Mouse (Mus musculus) c-Kit-positive CD71-positive TER-119-negative erythroid progenitor cells, embryonic 14.5 days (primary cell): Measurements from ENCODE around the gene Gal.

ENCODE experiments used
- DNase-seq: peaks from one replicate; pipeline ENCODE4 v3.0.0-alpha.2; 2013; ENCODE audit warnings: low read depth

Gal gene

DNA sequence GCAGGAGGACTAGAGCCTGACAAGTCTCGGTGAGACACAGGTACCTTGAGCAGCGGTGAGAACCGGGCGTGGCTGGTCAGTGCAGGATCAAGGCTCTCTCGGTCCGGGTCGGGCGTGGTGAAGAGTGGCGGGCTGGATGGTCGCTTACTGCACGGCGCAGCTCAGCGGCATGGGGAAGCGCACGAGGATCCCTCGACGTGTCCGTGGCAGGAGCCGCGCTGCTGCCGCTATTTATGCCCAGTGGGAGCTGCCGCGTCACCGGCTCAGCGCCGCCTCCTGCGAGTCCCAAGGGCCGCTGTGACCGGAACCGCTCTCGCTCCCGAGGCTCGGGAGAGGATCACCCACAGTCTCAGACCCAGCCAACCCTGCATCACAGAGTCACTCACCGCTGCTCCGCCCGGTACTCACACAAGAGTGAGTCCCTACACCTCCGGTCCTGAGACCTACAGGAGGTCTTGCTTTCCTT lies at the start of gene Gal:
TSS of gene Gal (minus strand) at position 277 of the 466 bp plus-strand sequence.
- DNase-seq: no peak

DNA sequence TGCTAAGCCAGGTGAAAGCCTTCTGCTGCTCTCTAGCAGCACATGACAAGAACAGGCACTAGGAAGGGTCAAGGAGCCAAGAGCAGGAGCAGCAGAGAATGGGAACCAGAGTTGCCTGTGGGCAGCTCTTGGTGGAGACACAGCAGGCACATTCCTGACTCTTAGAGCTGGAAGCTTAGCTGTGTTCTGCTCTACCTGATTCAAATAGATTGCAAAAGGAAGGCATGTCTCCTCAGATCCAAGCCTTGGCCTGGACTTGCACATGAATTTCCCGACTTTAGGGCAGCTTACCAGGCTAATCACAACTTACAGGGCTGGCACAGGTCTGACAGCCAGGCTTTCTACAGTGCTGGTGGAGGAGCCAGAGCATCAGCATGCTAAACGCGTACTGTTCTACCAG lies 45.6 kb upstream of the Gal start:
- no peak for DNase-seq

DNA sequence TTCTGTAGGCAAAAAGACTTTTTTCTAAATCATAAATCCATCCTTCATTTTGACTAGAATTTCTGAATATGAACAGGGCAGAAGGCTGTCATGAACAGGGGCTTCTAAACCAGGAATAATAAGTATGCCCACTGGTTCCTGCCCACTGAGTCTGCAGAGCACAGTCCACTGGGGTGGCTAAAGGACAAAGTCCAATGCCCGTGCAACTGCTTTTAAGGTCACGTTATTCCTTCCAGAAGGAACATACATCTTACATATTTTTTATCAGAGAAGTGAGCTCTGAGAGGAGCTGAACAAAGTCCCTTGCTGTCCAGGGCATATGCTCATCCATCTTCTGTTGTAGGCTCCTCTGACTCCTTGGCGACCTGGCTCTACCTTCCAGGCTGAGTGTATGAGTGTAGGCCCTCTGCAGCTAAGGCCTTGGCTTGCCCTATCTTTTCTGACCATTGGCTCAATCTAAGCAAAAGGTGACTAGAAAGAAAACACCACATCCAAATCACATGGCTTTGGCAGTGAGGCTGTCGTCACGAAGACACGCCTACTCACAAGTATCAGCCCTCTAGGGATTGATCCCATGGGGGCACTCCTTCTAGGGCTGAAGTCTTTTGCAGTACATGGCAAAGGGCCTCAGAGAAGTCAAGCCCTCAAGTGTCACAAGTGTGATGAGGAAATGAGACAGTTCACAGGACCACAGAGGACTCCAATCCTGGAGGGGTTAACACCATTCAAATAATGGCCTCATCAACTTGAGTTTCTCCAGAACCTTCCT lies 44.2 kb upstream of the Gal start:
- no peak for DNase-seq

DNA sequence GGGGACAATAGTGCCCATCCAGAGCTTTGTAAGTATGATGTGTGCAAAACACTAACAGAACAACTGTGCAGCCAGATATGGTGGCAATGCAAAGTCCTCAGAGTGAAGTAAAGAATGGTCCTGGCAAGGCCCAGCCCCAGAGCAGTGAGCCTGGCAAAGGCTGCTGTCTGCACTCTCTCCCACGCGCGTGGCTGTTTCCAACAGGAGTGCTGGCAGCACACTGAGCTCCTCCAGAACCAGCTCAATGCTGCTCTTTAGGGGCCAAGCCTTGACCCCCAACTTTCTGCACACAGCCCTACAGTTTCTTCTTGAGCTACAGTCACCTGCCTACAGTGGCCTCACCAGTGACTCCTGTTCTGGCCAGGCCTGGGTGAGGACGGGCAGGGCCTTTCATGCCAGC lies 43.4 kb upstream of the Gal start:
- no peak for DNase-seq

DNA sequence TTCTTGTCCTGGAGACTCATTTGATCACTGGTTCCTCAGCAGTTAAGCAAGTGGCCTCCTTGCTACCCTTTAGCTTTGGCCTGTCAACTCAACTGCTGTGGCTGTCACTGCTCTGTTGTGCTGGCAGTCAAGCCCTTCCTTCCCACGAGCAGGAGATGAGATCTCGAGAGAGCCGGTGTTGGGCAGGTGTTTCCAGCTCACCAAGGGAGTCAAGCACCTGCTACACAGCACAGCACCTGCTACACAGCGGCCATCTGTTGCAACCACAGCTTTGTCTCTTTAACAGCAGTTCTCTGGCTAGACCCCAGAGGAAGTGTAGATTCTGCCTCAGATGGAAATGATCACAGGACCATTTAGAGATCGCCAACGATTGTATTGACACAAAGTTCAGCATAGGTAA lies 37.3 kb upstream of the Gal start:
- no peak for DNase-seq

DNA sequence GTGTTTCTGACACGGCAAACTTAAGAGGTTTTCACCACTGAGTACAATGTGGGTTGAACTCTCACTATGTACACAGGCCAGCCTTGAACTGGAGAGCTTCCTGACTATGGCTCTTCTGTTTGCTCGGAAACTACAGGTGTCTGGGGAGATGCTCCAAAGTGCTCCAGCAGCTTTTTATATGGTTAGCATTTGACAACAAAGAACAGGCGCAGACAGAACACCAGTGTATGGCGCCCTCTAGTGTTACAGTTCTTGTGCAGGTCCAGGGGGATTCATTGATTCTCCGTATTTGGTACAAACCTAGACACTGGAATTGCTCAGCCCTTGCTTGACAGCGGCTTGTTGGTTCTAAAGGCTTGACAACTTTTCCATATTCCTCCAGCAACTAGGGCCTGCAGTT lies 36.8 kb upstream of the Gal start:
- DNase-seq: peak; percentile 50

DNA sequence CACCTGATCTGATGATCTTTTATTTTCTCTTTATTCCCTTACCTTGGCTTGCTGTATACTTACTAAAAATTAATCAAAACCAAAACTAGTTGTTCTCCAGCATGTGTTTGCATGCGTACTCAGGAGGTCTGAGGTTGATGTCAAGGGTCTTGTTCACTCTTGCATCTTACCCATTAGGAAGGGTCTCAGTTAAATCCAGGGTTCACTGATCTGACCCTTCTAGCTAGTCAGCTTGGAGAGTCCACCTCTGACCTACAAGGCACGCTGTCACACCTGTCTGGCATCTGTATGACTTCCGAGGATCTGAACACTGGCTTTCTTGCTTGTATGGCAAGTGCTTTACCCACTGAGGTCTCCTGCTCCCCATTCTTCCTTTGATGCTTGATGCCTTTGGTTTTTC lies 36.4 kb upstream of the Gal start:
- DNase-seq: no peak

DNA sequence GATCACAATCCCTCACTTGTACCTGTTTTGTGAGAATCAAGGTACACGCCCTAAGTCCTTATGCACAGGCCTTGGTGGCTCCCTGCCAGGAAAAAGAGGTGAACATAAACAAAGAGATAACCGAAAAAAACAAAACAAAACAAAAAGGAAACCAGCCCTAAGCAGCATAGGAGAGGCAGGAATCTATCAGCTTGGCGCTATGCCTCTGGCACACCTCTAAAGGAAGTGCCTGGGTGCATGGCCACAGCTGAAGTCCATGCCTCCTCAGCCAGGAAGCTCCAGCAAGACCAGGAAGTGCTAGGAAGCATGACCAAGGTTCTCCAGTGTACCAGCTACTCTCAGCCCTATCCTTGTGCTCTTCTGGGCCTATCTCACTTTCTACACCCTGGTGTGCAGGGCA lies 34.9 kb upstream of the Gal start:
- no peak for DNase-seq

DNA sequence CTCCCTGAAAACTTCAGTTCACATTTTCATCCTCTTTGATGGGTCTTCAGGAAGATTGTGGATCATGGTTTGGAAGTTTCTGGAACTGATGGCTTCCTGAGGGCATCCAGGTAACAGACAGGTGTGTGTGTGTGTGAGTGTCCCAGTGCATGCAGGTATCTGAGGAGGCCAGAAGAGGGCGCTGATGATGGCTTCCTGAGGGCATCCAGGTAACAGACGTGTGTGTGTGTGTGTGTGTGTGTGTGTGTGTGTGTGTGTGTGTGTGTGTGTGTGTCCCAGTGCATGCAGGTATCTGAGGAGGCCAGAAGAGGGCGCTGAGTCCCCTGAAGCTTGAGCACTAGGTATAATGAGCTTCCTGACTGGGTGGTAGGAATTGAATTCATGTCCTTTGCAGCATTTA lies 33.0 kb upstream of the Gal start:
- DNase-seq: no peak

DNA sequence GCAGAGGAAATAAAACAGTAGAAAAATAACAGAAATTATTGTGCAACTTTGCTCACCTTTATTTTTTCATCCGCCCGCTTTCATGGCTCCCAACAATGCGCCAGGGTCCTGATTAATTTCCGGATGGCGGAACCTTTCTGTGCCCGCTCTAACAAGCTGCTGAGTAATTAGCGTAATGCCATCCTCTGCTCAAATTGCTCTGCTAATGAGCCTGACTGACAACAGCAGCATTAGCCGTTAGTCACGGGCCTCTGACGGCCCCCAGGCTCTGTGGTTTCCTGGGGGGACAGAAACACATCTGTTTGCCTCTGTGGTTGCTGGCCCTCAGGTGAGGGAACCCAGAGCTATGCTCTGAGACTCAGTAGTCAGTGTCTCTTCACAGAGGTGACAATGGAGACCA lies 26.7 kb upstream of the Gal start:
- DNase-seq: no peak

DNA sequence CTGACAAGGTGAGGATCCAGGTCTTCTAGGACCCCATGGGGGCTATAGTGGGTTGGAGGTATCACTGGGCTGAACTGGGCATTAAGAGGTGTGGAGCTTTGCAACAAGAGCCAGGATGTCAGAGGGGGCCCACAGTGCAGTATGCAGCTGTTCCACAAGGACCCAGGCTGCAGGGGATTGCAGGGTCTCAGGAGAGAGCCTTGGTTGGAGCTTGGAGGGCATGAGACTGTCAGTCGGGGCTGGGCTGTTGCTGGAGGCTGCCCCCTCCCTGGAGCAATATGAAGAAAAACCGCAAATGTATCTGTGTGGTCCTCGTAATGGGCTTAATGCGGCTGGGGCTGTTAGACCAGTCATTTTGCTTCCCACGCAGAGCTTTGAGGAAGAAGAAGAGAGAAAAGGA lies 26.3 kb upstream of the Gal start:
- DNase-seq: no peak

DNA sequence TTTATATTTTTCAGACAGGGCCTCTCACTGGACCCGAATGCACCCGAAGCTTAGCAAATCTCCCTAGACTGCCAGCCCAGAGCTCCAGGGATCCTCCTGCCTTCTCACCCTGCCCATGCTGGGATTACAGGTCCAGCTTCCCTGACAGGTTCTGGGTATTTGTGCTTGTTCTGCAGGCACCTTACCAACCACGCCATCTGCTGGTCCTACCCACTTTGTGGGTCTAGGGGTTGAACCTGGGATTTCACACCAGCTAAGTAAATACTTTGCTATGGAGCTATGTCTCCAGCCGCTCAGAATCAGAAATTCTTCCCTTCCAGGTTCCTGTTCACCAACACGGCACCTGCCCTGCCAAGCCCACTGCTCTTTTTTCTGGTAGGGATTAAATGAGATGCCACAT lies 23.6 kb upstream of the Gal start:
- DNase-seq: no peak

DNA sequence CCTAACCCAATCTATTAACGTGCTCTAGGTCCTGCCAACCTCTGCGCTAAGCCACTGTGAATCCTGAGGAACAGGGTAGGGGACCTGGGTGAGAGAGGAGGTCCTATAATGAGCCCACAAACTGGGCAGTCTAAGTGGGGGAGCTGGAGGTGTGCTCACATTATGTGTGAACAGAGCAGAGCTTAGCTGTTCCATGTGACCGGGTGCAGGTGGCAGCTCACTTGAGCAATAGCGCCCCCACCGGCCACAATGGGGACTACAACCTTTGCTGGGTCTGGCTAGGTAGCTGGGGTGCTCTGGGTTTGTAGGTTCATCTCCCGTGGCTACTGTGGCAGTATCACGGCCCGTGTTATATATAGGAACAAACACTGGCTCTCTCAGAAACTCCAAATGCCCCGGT lies 22.5 kb upstream of the Gal start:
- DNase-seq: peak; percentile 39

DNA sequence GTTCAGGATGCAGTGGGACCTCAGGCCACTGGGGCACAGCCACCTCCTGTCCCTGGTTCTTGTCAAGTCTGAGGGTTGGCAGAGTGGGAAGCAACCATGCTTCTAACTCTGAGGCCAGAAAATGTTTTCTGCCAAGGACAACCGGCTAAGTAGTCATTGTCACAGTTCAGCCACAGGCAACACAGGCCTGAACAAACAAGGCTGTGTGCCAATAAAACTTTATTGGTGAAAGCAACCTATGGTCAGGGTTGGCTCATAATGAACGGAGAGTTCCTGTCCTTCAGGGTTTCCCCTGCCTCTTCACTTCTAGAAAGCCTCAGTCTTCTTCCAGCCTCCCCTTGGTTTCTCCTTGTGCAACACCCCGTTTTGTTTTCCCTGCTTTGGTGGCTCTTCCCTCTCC lies 21.5 kb upstream of the Gal start:
- DNase-seq: no peak

DNA sequence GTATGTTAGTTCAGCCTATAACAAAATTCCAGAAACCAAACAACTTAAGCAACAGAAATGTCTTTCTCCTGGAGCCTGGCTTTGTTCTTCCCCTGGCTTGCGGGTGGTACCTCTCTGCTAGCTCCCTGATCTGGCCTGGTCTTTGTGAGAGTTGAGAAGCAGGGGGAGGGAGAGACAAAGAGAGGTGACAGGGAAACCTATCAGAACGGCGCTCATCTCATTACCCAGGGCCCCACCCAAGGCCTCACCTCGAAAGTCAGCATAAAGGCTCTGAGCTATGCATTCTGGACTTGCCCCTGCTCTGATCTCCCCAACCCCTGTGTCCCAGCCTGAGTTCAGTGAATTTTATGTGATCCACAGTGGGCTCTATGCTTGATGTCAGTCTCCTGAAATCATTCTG lies 20.3 kb upstream of the Gal start:
- no peak for DNase-seq

DNA sequence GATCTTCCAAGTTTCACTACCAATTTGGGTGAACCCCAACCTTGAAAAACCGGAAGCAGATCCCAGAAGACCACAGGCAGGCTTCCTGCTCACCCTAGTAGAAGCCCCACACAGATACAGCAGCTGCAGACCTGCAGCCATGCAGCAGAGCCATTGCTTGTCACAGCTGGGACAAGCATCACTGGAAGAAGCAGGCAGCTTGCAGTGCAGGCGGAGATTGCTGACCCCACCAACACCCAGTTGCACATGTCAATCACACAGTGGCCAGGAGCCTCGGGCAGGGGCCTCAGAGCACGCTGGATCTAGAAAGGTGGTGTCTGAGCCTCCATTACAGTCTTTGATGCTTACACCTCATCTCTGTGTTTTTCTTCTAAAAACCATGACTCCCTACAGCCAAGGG lies 19.8 kb upstream of the Gal start:
- no peak for DNase-seq

DNA sequence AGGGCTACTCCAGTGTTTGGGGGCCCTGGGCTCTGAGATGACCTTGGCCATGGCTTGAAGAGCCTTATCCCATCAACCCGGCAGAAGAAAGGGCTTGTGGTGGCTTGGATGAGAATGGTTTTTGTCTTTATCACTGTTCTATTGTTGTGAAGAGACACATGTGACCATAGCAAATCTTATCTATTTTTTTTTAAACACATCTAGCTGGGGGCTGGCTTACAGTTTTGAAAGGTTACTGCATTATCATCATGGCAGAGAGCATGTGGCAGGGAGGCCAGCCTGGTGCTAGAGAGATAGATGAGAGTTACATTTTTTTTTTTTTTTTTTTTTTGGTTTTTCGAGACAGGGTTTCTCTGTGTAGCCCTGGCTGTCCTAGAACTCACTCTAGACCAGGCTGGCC lies 17.6 kb upstream of the Gal start:
- DNase-seq: no peak

DNA sequence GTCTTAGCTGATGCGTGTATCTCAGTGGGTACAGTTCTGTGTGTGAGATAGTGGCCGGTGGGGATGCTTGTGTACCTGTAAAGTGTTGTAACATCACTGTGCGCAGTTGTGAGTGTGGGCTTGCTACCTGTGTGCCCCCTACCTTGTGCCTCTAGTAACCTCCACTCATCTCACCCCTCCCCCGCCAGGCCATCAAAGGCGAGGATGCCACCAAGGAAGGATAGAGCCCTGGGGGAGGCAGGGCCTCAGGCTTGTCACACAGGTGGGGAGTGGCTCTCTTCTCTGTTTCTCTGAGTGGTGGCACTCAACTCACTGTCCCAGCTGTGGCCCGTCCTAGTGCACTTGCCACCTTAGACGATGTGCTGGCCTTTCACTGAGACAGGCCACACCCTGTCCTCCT lies 16.7 kb upstream of the Gal start:
- no peak for DNase-seq

DNA sequence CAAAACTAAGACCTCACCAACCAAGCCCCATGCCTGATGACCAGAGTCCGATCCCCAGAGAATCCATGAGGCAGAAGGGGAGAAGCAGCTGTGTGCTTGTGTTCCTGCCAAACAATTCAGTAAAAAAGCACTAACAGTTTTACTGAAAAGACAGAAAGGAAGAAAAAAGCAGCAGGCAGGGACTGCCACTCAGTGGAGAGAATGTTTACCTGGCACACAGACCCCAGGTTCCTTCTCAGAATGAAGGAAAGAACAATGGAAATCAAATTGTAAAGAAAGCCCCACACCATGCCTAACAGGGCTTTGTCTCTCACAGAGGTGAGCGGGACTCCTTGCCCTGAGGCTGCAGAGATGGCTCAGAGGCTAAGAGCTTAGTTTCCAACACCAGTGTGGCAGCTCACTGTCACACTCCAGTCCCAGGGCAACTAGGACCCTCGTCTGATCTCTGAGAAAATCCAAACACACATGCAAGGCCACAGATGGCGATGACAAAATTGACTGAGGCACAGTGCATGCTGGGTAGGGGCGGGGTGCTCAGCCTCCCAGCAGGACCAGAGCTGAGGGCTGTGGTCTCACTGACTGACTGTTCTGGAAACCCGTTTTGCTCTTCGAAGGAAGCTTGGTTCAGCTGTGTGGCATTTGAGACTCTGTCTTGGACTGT lies 14.9 kb upstream of the Gal start:
- DNase-seq: no peak

DNA sequence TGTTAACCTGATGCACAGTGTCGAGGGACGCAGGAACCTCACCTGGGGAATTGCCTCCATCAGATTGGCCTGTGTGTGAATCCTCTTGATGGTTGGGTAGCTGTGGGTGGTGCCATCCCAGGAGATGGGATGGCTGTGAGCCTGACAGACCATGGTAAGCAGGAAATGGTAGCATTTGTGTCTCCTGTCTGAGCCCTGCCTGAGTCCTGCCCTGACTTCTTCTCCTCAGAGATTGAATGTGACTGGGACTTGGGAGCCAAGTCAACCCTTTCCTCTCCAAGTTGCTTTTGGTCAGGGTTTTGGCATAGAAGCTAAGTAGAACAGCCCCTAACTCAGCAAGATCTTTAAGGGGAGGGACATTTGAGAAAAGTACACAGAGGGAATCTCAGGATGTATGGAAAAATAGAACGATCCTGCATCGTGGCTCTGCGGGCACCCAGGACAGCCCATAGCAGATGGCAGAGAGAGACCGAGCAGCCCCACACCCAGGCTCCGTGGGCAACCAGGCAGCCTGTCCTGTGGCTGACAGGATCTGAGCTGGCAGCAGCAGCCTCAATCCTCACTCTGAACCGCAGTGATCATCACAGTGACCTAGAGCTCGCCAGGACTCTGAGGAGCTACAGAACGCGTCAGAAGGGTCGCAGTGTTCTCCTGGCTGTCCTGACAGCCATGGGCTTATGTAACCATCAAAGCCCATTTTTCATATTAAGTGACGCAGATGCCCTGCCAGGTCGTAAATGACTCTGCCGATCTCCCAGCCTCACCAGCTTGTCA lies 13.9 kb upstream of the Gal start:
- no peak for DNase-seq

DNA sequence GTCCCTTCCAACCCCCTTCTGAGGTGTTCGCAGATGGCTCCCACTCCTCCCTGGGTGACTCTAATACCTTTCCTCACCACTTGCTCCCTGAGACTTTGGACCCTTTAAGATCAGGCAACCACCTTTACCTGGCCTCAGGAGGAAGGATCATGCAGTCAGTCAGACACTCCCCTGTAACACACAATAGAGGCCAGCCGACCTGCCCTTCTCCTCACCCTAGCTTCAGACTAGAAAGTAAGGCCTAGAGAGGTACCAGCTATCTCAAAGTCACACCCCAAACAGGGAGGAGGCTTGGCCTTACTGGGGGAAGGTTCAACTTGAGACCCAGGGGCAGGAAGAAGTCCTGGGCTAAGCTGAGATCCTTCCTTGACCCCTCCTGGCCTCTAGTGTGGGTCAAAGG lies 9.9 kb upstream of the Gal start:
- no peak for DNase-seq

DNA sequence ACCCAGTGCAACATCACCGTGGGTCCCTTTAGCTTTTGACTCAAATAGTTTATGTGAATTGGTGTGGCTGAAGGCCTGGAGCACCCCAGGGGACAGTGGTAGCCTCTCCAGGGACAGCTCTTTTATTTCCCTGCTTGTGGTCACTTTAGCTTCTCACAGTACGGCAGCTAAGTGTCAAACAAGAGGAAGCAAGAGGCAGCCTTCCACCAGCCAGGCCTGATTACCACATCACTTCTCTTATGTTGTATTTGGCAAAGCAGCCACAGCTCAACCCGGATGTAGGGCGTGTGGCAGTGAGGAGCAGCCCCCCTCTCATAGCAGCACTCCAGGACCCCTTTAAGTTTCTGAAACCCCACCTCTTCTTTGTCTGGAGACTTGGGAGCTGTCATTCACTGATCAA lies 8.6 kb upstream of the Gal start:
- no peak for DNase-seq

DNA sequence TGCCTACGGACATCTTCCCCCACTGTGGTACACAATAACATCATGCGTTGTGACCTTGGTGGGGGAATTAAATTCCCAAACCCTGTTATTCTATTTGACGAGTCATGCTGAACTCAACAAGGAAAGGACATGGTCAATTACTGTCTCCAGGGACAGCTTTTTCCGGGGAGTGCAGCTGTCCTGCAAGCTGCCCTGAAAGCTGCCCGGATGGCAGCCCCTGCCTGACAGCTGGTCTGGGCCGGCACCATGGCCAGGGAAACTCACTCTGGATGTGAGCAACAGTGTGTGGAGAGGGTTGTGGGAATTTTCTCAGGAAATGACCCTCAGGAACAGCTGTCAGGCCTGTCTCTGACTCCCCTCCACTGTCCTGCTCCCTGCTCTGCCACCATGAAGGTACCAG lies 8.1 kb upstream of the Gal start:
- no peak for DNase-seq
